Mouse (Mus musculus) bone marrow, adult 2 months (tissue): ENCODE data around the gene Olfr1228. TPM values are rescaled to one million over a fixed set of nuclear protein-coding genes. Genes with fewer than 3 reads are reported as not detected.

Experiments used
- H3K27ac ChIP-seq: fragments of 200-500 bp; 2 replicates; pipeline ENCODE4 v1.5.1; 2012; ENCODE audit warnings: low read depth, mild to moderate bottlenecking, control low read depth, inconsistent platforms, low read length; ENCODE audit not compliant: control insufficient read depth, poor library complexity, insufficient read depth
- H3K4me1 ChIP-seq: fragments of 200-500 bp; 2 replicates; pipeline ENCODE4 v1.6.1; 2011; ENCODE audit warnings: low read length; ENCODE audit not compliant: control insufficient read depth, insufficient read depth
- H3K4me3 ChIP-seq: fragments of 200-500 bp; replicated peaks from 2 replicates; pipeline ENCODE3; 2011; ENCODE audit warnings: mild to moderate bottlenecking, low read depth, low read length, control low read depth; ENCODE audit not compliant: control insufficient read depth
- CTCF ChIP-seq: fragments of 200-500 bp; IDR thresholded peaks from 2 replicates; pipeline ENCODE4 v1.5.1; 2011; ENCODE audit warnings: low read length, control low read depth; ENCODE audit not compliant: control insufficient read depth, insufficient read depth
- POLR2A ChIP-seq: fragments of 200-500 bp; IDR thresholded peaks from 2 replicates; pipeline ENCODE4 v1.6.1; 2011; ENCODE audit warnings: low read depth, mild to moderate bottlenecking, control low read depth, low read length, borderline replicate concordance; ENCODE audit not compliant: control insufficient read depth
- WGBS: fragments of 180-500 bp; shearing (Covaris S2); methylation state at CpG from one replicate; pipeline ENCODE4 v1.1.7; 2018; 5-methylcytosine and 5-hydroxymethylcytosine counted together
- polyA plus RNA-seq: library from polyadenylated mRNA; stranded (reverse); fragments of >200 nt; gene quantifications from 2 replicates; pipeline ENCODE4 v1.2.4, GENCODE M21; 2011; ENCODE audit warnings: low replicate concordance; ENCODE audit not compliant: missing spikeins, insufficient read depth, insufficient read length

The Olfr1228 gene
- polyA plus RNA-seq, result not detected in 2 replicates

DNA sequence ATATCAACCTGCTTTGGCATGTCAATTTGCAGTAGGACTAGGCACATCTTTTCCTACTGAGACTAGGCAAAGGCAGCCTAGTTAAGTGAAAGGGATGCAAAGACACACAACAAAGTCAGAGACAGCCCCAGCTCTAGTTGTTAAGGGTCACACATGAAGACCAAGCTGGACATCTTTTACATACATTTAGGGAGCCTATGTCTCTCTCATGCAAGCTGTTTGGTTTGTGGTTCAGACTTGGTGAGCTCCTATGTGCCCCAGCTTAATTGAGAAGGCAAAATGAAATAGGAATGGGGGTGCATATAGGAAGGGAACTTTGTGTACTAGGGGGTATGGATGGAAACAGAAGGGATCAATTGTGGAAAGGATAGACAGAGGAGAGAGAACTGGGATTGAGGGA, at the start of gene Olfr1228:
Gene Olfr1228, minus strand, starts transcription at position 101 of the 400 bp plus-strand sequence.
- no peaks in the 10 kb centered on the region for H3K4me1 ChIP-seq
- TF ChIP-seq CTCF (no peak), POLR2A (no peak)
- no peak within 1 kb of the TSS for H3K27ac ChIP-seq
- H3K4me3 ChIP-seq, result no peak within 1 kb of the TSS

DNA sequence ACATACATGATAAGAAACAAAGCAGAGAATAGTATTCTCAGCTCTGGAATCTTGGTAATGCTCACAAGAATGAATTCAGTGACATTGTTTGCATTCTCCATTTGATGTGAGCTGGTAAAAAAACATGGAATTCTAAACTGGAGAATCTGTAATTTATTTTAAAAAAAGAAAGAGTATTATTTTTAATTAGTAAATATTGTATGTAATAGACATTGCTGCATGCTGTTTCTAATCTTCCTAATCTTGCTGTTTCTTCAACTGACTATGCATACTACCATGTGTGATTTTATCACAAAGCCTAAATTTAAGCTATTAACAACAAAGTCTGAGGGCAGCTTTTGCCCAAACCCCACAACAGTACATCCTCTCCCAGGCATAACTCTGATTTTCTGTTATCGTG, 43.3 kb upstream of the Olfr1228 start, which contains the start of gene Olfr1230:
Gene Olfr1230, minus strand, starts transcription at position 101 of the 400 bp plus-strand sequence.
- no peaks in the 10 kb centered on the region for H3K4me1 ChIP-seq
- WGBS, result 76% methylated on average over 1 of the region's 1 CpGs
- no peak for TF ChIP-seq POLR2A
- no peak for TF ChIP-seq CTCF
- H3K27ac ChIP-seq, result no peak within 1 kb of the TSS
- no peak within 1 kb of the TSS for H3K4me3 ChIP-seq

DNA sequence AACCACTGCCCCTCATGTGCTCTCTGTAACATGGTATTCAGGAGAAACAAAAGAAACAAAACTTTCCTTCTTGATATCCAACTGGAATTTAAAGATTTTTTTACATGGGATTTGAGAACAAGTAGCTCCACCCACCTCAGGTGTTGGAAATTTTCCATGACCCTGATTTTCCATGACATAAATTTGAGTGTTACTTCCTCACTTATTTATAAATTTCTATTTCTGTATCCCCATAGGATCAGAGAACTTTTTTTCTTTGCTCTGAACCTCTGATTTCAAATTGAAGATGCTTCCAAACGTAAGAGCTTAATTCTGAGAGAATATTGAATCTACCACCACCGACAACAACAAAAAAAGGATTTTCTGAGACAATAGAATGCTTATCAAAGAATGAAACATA, 34.1 kb upstream of the Olfr1228 start, which contains the start of gene Olfr1229:
Gene Olfr1229, minus strand, starts transcription at position 101 of the 400 bp plus-strand sequence.
- 70% methylated on average over 2 of the region's 2 CpGs for WGBS
- TF ChIP-seq CTCF, result no peak
- no peak for TF ChIP-seq POLR2A
- Histone ChIP-seq H3K4me1 (no peaks in the 10 kb centered on the region), H3K4me3 (no peak within 1 kb of the TSS), H3K27ac (no peak within 1 kb of the TSS)

DNA sequence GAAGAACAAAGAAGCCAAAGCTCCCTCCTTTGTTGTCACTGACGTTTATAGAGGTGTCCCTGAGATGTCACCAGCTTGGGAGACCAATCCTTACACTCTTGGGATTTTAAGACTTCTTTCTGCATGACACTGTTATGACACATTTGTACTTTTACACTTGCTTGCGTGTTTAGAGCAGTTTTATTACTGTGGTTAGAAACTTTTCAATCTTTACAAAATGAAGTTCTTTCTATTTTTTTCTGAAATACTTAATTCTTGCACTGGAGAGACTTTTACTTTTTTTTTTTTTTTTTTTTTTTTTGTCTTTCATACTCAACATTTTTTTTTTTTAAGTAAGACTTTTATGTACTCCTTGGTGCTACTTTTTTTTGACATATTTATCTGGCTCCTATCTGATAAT, 53.9 kb downstream of the Olfr1228 start, which contains the start of gene Olfr1226:
Gene Olfr1226, minus strand, starts transcription at position 101 of the 400 bp plus-strand sequence.
- WGBS, result 61% methylated on average over 2 of the region's 2 CpGs
- TF ChIP-seq CTCF, result no peak
- Histone ChIP-seq H3K4me3 (no peak within 1 kb of the TSS), H3K4me1 (no peaks in the 10 kb centered on the region), H3K27ac (no peak within 1 kb of the TSS)

Other genes starting within 250 kb of the Olfr1228 start
- gene Olfr1215, start 247.1 kb downstream of the Olfr1228 start, polyA plus RNA-seq, result not detected in 2 replicates
- not detected in 2 replicates for gene Olfr1216, start 235.7 kb downstream of the Olfr1228 start, polyA plus RNA-seq
- gene Olfr1217, start 222.0 kb downstream of the Olfr1228 start, polyA plus RNA-seq, result not detected in 2 replicates
- gene Olfr1218, start 192.9 kb downstream of the Olfr1228 start, polyA plus RNA-seq, result not detected in 2 replicates
- gene Olfr1219, start 170.5 kb downstream of the Olfr1228 start, polyA plus RNA-seq, result 0.27 TPM in 1 of 2 replicates, not detected in the other
- not detected in 2 replicates for gene Olfr1220, start 147.2 kb downstream of the Olfr1228 start, polyA plus RNA-seq
- not detected in 2 replicates for gene Olfr1221, start 136.8 kb downstream of the Olfr1228 start, polyA plus RNA-seq
- gene Olfr1222, start 121.0 kb downstream of the Olfr1228 start, polyA plus RNA-seq, result not detected in 2 replicates
- not detected in 2 replicates for gene Olfr1223, start 102.5 kb downstream of the Olfr1228 start, polyA plus RNA-seq
- not detected in 2 replicates for gene Olfr1224-ps1, start 90.0 kb downstream of the Olfr1228 start, polyA plus RNA-seq
- gene Olfr1225, start 79.4 kb downstream of the Olfr1228 start, polyA plus RNA-seq, result not detected in 2 replicates
- not detected in 2 replicates for gene Olfr1226, start 54.0 kb downstream of the Olfr1228 start, polyA plus RNA-seq
- gene Olfr1229, start 34.0 kb upstream of the Olfr1228 start, polyA plus RNA-seq, result not detected in 2 replicates
- gene Olfr1230, start 43.2 kb upstream of the Olfr1228 start, polyA plus RNA-seq, result not detected in 2 replicates
- gene Olfr1231, start 53.0 kb upstream of the Olfr1228 start, polyA plus RNA-seq, result 0.25 TPM in 1 of 2 replicates, not detected in the other
- gene Olfr1232, start 75.6 kb upstream of the Olfr1228 start, polyA plus RNA-seq, result not detected in 2 replicates
- not detected in 2 replicates for gene Olfr1233, start 88.3 kb upstream of the Olfr1228 start, polyA plus RNA-seq
- not detected in 2 replicates for gene Olfr1234, start 110.8 kb upstream of the Olfr1228 start, polyA plus RNA-seq
- not detected in 2 replicates for gene Olfr1238, start 155.6 kb upstream of the Olfr1228 start, polyA plus RNA-seq
- gene Olfr1239, start 166.3 kb upstream of the Olfr1228 start, polyA plus RNA-seq, result not detected in 2 replicates
- gene Olfr1240, start 188.9 kb upstream of the Olfr1228 start, polyA plus RNA-seq, result not detected in 2 replicates
- not detected in 2 replicates for gene Olfr1241, start 233.1 kb upstream of the Olfr1228 start, polyA plus RNA-seq
- gene Olfr1242, start 244.3 kb upstream of the Olfr1228 start, polyA plus RNA-seq, result not detected in 2 replicates